Mouse (Mus musculus) G1E (cell line): ENCODE data around the gene Dnph1.

Source experiments
- CTCF ChIP-seq: IDR thresholded peaks from 2 replicates; pipeline ENCODE4 v1.5.1; 2012; ENCODE audit warnings: low read depth, low read length, inconsistent platforms, mixed read lengths
- GATA1 ChIP-seq: IDR thresholded peaks from 2 replicates; pipeline ENCODE4 v1.6.1; 2012; ENCODE audit warnings: borderline replicate concordance, low read length, inconsistent platforms, mixed read lengths

DNA sequence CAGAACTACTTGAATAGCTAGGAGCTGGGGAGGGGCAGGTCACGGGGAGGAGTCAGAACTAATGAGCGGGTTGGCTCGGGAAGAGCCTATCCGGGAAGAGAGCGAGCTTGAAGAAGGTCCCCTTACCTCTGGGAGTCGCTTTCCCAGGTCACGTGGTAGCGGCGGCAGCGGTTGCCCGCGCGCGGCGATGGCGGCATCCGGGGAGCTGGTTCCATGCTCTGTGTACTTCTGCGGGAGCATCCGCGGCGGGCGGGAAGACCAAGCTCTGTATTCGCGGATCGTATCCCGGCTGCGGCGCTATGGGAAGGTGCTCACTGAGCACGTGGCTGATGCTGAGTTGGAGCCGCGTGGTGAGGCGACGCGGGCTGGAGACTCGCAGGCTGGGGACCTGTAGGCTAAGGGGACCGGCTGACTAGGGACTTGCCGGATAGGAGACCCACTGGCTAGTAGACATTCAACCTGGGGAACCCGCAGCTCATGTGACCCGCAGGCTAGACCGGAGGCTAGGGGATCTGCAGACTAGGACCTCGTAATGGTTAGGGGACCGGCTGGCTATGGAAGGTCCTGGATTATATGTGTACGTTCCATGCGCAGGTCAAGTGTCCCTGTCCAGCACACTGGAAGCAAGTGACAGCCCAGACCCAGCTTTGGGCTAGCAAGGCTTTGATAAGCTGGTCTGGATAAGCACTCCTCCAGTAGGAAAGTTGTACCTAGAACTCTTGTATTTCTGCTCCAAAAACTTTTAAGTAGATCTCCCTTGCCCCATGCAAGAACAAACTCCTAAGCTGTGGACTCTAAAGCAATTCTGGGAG, at the start of gene Dnph1:
- TF ChIP-seq GATA1 (no peak), CTCF (no peak)
